Mouse (Mus musculus) embryonic facial prominence, embryonic 14.5 days (tissue): ENCODE measurements around the gene Olfr1061. TPM values are rescaled to one million over a fixed set of nuclear protein-coding genes. Genes with fewer than 3 reads are reported as not detected.
"Not testable (repeated sequence)": the region's sequence is repeated elsewhere in the genome, so short reads cannot be mapped to it uniquely, and the experiment has no call there.

Experiments
- ATAC-seq: fragments of 200-750 bp; cut with Nextera tagmentation; 2 replicates; pipeline ENCODE4 v1.8.0; 2017; ENCODE audit warnings: low read depth, moderate number of reproducible peaks, moderate TSS enrichment
- DNase-seq: peaks from one replicate; pipeline ENCODE4 v3.0.0-alpha.2; 2015; ENCODE audit warnings: low spot score
- H3K27ac ChIP-seq: fragments of 300-500 bp; sonication (generic); replicated peaks from 2 replicates; pipeline ENCODE4 v1.5.1; 2014; ENCODE audit warnings: low read depth, mild to moderate bottlenecking, low read length, moderate library complexity
- H3K27me3 ChIP-seq: fragments of 300-500 bp; sonication (generic); replicated peaks from 2 replicates; pipeline ENCODE4 v1.6.1; 2014; ENCODE audit warnings: low read length; ENCODE audit not compliant: control insufficient read depth, insufficient read depth
- H3K36me3 ChIP-seq: fragments of 300-500 bp; sonication (generic); 2 replicates; pipeline ENCODE4 v1.6.1; 2014; ENCODE audit warnings: low read length, mixed read lengths; ENCODE audit not compliant: control insufficient read depth, insufficient read depth
- H3K4me1 ChIP-seq: fragments of 300-500 bp; sonication (generic); 2 replicates; pipeline ENCODE4 v1.6.1; 2014; ENCODE audit warnings: antibody characterized with exemption, low read length; ENCODE audit not compliant: control insufficient read depth, insufficient read depth
- H3K4me2 ChIP-seq: fragments of 300-500 bp; sonication (generic); 2 replicates; pipeline ENCODE4 v1.6.1; 2014; ENCODE audit warnings: low read depth, mild to moderate bottlenecking, low read length, moderate library complexity, mixed read lengths
- H3K4me3 ChIP-seq: fragments of 300-500 bp; sonication (generic); 2 replicates; pipeline ENCODE4 v1.5.1; 2014; ENCODE audit warnings: low read depth, mild to moderate bottlenecking, low read length
- H3K9ac ChIP-seq: fragments of 300-500 bp; sonication (generic); 2 replicates; pipeline ENCODE4 v1.6.1; 2014; ENCODE audit warnings: low read depth, mild to moderate bottlenecking, low read length, moderate library complexity, mixed read lengths
- H3K9me3 ChIP-seq: fragments of 300-500 bp; sonication (generic); 2 replicates; pipeline ENCODE4 v1.6.1; 2016; ENCODE audit warnings: low read length; ENCODE audit not compliant: control insufficient read depth
- WGBS: fragments of 180-500 bp; shearing (Covaris S2); extraction: QIAGEN DNeasy Blood & Tissue Kit; methylation state at CpG from one replicate; pipeline ENCODE4 v1.1.7; 2014; 5-methylcytosine and 5-hydroxymethylcytosine counted together
- polyA plus RNA-seq: library from polyadenylated mRNA; unstranded; fragments of >200 nt; fragmentation: Nextera tagmentation; extraction: Ambion mirVana; gene quantifications from 2 replicates; pipeline ENCODE4 v1.2.1, GENCODE M21; 2014

The Olfr1061 gene
- polyA plus RNA-seq, 1 experiment from 2014 or later: not detected

- H3K36me3 ChIP-seq: no peaks in the 10 kb centered on the region
- ATAC-seq: no peak
- DNase-seq: no peak
- no peak within 1 kb of the TSS for H3K9ac ChIP-seq
- no peaks in the 10 kb centered on the region for H3K4me1 ChIP-seq
- no peak within 1 kb of the TSS for H3K4me3 ChIP-seq
- H3K4me2 ChIP-seq: no peak within 1 kb of the TSS
- H3K9me3 ChIP-seq: no peaks in the 10 kb centered on the region
- H3K27ac ChIP-seq: no peak within 1 kb of the TSS
- H3K27me3 ChIP-seq: no peaks in the 10 kb centered on the region
These were observed 35.6 kb downstream of the Olfr1061 start, which contains the start of gene Olfr1057 for GRCm38 (mm10) chr2:86378293-86378692. TSS of gene Olfr1057 (minus strand) at chr2:86378393.

- not testable (repeated sequence) for DNase-seq, H3K36me3 ChIP-seq, H3K4me2 ChIP-seq, H3K27me3 ChIP-seq, H3K27ac ChIP-seq, H3K4me1 ChIP-seq, H3K4me3 ChIP-seq, H3K9ac ChIP-seq, ATAC-seq, H3K9me3 ChIP-seq
- 83% methylated on average over 1 of the region's 6 CpGs for WGBS
These were observed 47.5 kb downstream of the Olfr1061 start for GRCm38 (mm10) chr2:86366342-86366741.

Other genes with a start within 250 kb of the Olfr1061 start
- gene Olfr1043, start 246.5 kb downstream of the Olfr1061 start, polyA plus RNA-seq: not detected in 2 replicates
- 0.09 TPM in 1 of 2 replicates, not detected in the other for gene Olfr1044, start 236.2 kb downstream of the Olfr1061 start, polyA plus RNA-seq
- gene Olfr52, start 228.4 kb downstream of the Olfr1061 start, polyA plus RNA-seq: not detected in 2 replicates
- not detected in 2 replicates for gene Olfr1045, start 211.0 kb downstream of the Olfr1061 start, polyA plus RNA-seq
- gene Olfr1046, start 194.7 kb downstream of the Olfr1061 start, polyA plus RNA-seq: not detected in 2 replicates
- not detected in 2 replicates for gene Olfr1047, start 182.6 kb downstream of the Olfr1061 start, polyA plus RNA-seq
- gene Olfr1048, start 173.8 kb downstream of the Olfr1061 start, polyA plus RNA-seq: 0.29 TPM in 1 of 2 replicates, not detected in the other
- gene Olfr1049, start 155.7 kb downstream of the Olfr1061 start, polyA plus RNA-seq: not detected in 2 replicates
- gene Olfr1051, start 135.0 kb downstream of the Olfr1061 start, polyA plus RNA-seq: not detected in 2 replicates
- 0.11 TPM in 1 of 2 replicates, not detected in the other for gene Olfr1052, start 121.6 kb downstream of the Olfr1061 start, polyA plus RNA-seq
- gene Olfr1053, start 98.8 kb downstream of the Olfr1061 start, polyA plus RNA-seq: not detected in 2 replicates
- not detected in 2 replicates for gene Olfr1054, start 78.6 kb downstream of the Olfr1061 start, polyA plus RNA-seq
- not detected in 2 replicates for gene Olfr1055, start 63.8 kb downstream of the Olfr1061 start, polyA plus RNA-seq
- 0.21 TPM in 1 of 2 replicates, not detected in the other for gene Olfr1056, start 51.6 kb downstream of the Olfr1061 start, polyA plus RNA-seq
- gene Olfr1057, start 35.7 kb downstream of the Olfr1061 start, polyA plus RNA-seq: not detected in 2 replicates
- 0.18 and 0.22 TPM in 2 replicates for gene Olfr1058, start 25.5 kb downstream of the Olfr1061 start, polyA plus RNA-seq
- 0.07 TPM in 1 of 2 replicates, not detected in the other for gene Olfr1062, start 12.7 kb upstream of the Olfr1061 start, polyA plus RNA-seq
- 0.15 and 0.25 TPM in 2 replicates for gene Olfr1065, start 36.5 kb upstream of the Olfr1061 start, polyA plus RNA-seq
- gene Olfr1066, start 42.2 kb upstream of the Olfr1061 start, polyA plus RNA-seq: not detected in 2 replicates
- 0.13 TPM in 1 of 2 replicates, not detected in the other for gene Olfr228, start 73.3 kb upstream of the Olfr1061 start, polyA plus RNA-seq
- not detected in 2 replicates for gene Olfr1076, start 94.4 kb upstream of the Olfr1061 start, polyA plus RNA-seq
- gene Olfr1079, start 128.4 kb upstream of the Olfr1061 start, polyA plus RNA-seq: not detected in 2 replicates
- not detected in 2 replicates for gene Olfr1080, start 144.2 kb upstream of the Olfr1061 start, polyA plus RNA-seq
- not detected in 2 replicates for gene Olfr1082, start 184.9 kb upstream of the Olfr1061 start, polyA plus RNA-seq
- not detected in 2 replicates for gene Olfr1084, start 225.7 kb upstream of the Olfr1061 start, polyA plus RNA-seq
- gene Olfr1085, start 248.0 kb upstream of the Olfr1061 start, polyA plus RNA-seq: not detected in 2 replicates